Mouse (Mus musculus): Measurements from ENCODE around the gene 4933421I07Rik. TPM values are rescaled to one million over a fixed set of nuclear protein-coding genes. Genes with fewer than 3 reads are reported as not detected.

The 4933421I07Rik gene
- total RNA-seq (2021), result not detected

GRCm38 (mm10) chr7:42447850-42448249, at the start of gene 4933421I07Rik:
Gene 4933421I07Rik, minus strand, starts transcription at chr7:42448120.
- intact Hi-C loops (cut with DNase I), result no loop called here
- no peak for DNase-seq (ENCODE audit: low spot score)

DNA sequence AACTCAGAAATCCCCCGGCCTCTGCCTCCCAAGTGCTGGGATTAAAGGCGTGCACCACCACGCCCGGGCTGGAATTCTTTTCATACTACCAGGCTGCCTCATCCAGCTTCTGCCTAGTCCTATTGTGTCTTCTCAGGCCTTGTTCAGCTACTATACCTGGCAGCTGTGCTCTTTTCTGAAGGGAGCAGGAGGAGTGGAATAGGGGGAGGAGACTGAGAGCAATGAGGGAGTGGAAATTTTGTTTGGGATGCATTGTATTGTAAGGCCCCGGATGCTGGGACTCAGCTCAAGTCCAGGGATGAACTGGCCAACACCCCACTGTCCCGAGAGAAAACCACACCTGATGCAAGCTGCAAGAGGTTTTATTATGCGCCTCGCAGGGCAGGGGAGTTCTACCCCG, 49.4 kb upstream of the 4933421I07Rik start:
- intact Hi-C loops (cut with DNase I), result no loop called here
- DNase-seq (ENCODE audit: low spot score), result no peak

DNA sequence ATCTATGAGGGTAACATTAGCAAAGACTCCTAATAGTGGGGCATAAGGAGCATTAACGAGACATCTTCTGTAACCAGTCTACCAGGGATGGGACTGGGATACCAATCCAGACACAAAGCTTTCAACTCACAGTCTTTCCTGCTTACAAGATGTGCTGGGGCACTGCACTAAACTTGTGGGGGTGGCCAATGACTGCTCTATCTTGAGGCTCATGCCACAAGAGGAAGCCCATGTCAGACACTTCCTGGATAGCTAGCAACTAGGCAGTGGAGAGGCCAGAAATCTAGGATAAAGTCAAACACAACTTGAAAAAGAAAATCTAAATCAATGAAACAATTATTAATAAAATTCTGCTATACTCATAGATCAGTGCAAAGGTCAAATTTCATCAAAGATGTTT, 48.3 kb upstream of the 4933421I07Rik start:
- DNase-seq (ENCODE audit: low spot score), result no peak
- intact Hi-C loops (cut with DNase I), result no loop called here

GRCm38 (mm10) chr7:42490859-42491258, 42.9 kb upstream of the 4933421I07Rik start:
- DNase-seq (ENCODE audit: low spot score), result no peak
- intact Hi-C loops (cut with DNase I), result no loop called here

DNA sequence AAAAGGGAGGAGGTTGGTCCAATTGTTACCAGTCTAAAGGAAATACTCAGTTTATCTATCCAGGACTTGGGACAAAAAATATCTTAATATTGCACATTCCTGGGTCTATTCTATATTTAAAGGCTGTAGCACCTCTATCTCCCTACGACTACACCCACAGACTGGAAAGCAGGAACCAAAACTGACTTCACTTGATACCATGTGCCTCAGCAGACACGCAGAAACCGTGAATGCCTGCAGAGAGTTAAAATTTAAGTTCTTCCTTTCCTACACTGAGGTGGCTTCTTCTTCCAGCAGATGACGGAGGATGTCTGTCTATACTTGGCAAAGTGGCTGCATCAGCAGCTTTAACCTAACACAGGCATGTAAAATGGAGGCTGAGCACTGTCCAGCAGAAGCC, 42.4 kb upstream of the 4933421I07Rik start:
- intact Hi-C loops (cut with DNase I), result no loop called here
- no peak for DNase-seq (ENCODE audit: low spot score)

- intact Hi-C loops (cut with DNase I), result no loop called here
- DNase-seq (ENCODE audit: low spot score), result no peak
These were observed 6.7 kb upstream of the 4933421I07Rik start for GRCm38 (mm10) chr7:42454640-42455039.

DNA sequence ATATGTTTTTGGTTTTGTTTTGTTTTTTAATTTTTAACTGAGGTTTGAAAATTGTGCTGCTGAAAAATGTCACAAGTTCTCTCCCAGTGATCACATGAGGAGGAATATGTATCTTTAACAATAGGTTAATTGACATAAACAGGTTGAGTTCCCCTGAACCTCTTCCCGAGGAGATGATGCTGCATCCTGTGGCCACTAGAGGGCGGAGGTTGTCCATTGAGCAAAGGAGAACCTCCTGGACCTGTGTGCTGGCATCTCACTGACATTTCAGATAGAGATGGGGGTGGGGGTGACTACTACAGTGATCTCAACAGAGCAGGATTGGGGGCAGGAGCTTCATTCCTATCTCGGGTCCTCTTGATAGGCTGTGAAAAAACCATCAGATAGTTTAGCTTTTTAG, 2.7 kb upstream of the 4933421I07Rik start:
- no peak for DNase-seq (ENCODE audit: low spot score)
- intact Hi-C loops (cut with DNase I), result no loop called here

GRCm38 (mm10) chr7:42447352-42447751, 568 bp downstream of the 4933421I07Rik start:
- intact Hi-C loops (cut with DNase I), result no loop called here
- no peak for DNase-seq (ENCODE audit: low spot score)

Other genes starting within 250 kb of the 4933421I07Rik start
- gene Vmn2r61, start 188.1 kb downstream of the 4933421I07Rik start, total RNA-seq (2021), result not detected
- 1 to 10 TPM; 4.3 to 5.0 TPM for gene Zfp141, start 57.6 kb upstream of the 4933421I07Rik start, total RNA-seq (2021)
- not detected for gene Gm21028, start 130.5 kb upstream of the 4933421I07Rik start, total RNA-seq (2021)
- under 1 TPM; 0.47 to 0.48 TPM for gene Zfp977, start 144.4 kb upstream of the 4933421I07Rik start, total RNA-seq (2021)
- 1 to 10 TPM; 2.4 to 2.5 TPM for gene Zfp976, start 194.5 kb upstream of the 4933421I07Rik start, total RNA-seq (2021)
- gene Zfp975, start 244.6 kb upstream of the 4933421I07Rik start, total RNA-seq (2021), result 1 to 10 TPM; 4.0 to 5.4 TPM